Mouse (Mus musculus): ENCODE results near the gene S1pr5. TPM values are rescaled to one million over a fixed set of nuclear protein-coding genes. Genes with fewer than 3 reads are reported as not detected.

S1pr5 gene
- polyA plus RNA-seq, 1 experiment from 2014 or later = 0.13 TPM

DNA sequence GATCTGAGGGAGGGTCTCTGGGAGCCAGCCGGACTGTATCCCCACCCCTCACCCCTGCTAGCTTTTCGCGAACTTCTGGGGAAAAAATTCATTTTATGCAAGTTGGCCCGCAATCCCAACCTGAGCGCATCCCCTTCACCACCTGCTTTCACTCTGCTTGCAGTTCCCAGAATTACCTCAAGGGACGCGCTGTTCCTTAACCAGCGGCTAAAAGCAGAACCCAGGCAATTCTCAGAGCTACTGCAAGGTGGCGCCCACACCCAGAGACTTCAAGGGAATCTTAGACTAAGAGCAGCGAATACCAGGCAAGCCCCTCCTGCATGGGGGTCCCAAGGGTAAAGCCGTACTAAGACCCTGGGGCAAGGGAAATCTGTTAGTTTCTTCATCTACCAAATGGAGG lies 6.9 kb downstream of the S1pr5 start:
- DNase-seq (ENCODE audit: low spot score) (peak; percentile 93), ATAC-seq (no peak)
- H3K27me3 ChIP-seq (replicated peaks; ENCODE audit: insufficient read depth, low read length) = peaks cover 20% of the 10 kb centered on the region
- no peaks in the 10 kb centered on the region for H3K9me3 ChIP-seq (ENCODE audit: low read length)
- no peak overlapping the region for H3K27ac ChIP-seq (ENCODE audit: low read length)
- H3K4me1 ChIP-seq (ENCODE audit: insufficient read depth, low read depth, low read length) = peaks cover 22% of the 10 kb centered on the region
- no peak overlapping the region for H3K4me3 ChIP-seq (ENCODE audit: low read depth, low read length)
- no peak overlapping the region for H3K9ac ChIP-seq (replicated peaks; ENCODE audit: low read depth)
- no peaks in the 10 kb centered on the region; the same call in 1 of the 2 replicates for H3K36me3 ChIP-seq (ENCODE audit: insufficient read depth, low read length)
- TF ChIP-seq EP300 (IDR thresholded peaks at IDR 0.05) (no peak), CTCF (IDR thresholded peaks at IDR 0.05) (peak; percentile 100)
- no peak overlapping the region for H3K4me2 ChIP-seq (replicated peaks; ENCODE audit: low read depth, low read length)
- WGBS = 4% methylated on average over 11 of the region's 11 CpGs

DNA sequence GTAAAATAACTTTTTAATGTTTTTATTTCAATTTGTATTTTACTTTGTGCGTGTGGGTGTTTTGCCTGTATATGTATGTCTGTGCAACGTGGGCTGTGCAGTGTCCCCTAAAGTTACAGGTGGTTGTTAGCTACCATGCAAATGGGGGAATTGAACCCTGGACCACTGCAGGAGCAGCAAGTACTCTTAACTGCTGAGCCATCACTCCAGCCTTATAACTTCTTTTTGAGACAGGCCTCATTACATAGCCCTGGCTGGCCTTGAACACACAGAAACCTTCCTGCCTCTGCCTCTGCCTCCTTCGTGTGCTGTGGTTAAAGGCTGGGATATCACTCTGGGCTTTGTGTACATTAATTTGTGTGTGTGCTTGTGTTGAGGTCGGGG lies 8.8 kb downstream of the S1pr5 start:
- TF ChIP-seq CTCF (IDR thresholded peaks at IDR 0.05) (no peak), EP300 (IDR thresholded peaks at IDR 0.05) (no peak)
- no peaks in the 10 kb centered on the region for H3K9me3 ChIP-seq (ENCODE audit: low read length)
- peaks cover 12% of the 10 kb centered on the region for H3K27me3 ChIP-seq (replicated peaks; ENCODE audit: insufficient read depth, low read length)
- WGBS = 14% methylated on average over 4 of the region's 4 CpGs
- peak overlapping the region; percentile 64 for H3K4me2 ChIP-seq (replicated peaks; ENCODE audit: low read depth, low read length)
- peaks cover 17% of the 10 kb centered on the region for H3K4me1 ChIP-seq (ENCODE audit: insufficient read depth, low read depth, low read length)
- ATAC-seq = no peak
- H3K27ac ChIP-seq (ENCODE audit: low read length) = no peak overlapping the region
- H3K9ac ChIP-seq (replicated peaks; ENCODE audit: low read depth) = peak overlapping the region; percentile 77; the same call in 1 of the 2 replicates
- H3K36me3 ChIP-seq (ENCODE audit: insufficient read depth, low read length) = no peaks in the 10 kb centered on the region; the same call in 1 of the 2 replicates
- H3K4me3 ChIP-seq (ENCODE audit: low read depth, low read length) = peak overlapping the region; percentile 90
- DNase-seq (ENCODE audit: low spot score) = no peak

DNA sequence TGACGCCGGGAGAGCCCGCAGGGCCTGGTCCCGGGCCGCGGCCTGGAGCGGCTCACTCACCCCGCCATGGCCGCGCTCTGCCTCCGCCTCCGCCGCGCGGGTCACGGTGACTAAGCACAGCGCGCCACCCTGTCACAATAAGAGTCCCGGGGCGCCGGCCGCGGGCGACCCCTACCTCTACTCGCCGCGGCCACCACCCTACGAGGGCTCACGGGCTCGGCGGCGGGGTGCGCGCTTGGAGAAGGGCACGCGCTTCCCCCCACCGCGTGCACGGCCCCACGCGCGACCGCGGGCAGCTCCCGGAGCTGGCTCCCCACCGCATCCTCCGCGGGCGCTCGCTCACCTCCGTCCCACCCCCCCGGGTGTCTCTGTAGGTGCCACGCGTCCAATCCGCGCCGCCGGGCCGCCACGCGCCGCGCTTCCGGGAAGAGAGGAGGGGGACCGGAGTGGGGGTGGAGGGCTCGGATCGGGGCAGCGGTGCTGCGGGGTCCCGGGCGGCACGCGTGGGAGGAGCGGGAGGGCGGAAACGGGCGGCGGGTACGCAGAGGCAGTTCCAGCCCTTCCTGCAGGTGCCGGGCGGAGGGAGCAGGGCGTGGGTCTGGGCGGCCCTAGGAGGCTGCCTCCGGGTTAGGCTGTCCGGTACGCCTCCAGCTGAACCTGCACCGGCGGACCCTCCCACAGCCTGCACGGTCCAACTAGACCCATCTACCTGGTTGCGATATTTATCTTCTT lies 9.3 kb downstream of the S1pr5 start, which contains the start of gene Keap1:
Gene Keap1, minus strand, starts transcription at position 629 of the 732 bp plus-strand sequence.
- Histone ChIP-seq H3K27me3 (replicated peaks; ENCODE audit: insufficient read depth, low read length) (peaks cover 7% of the 10 kb centered on the region), H3K4me3 (ENCODE audit: low read depth, low read length) (peak within 1 kb of the TSS; percentile 90), H3K9ac (replicated peaks; ENCODE audit: low read depth) (peak within 1 kb of the TSS; percentile 77), H3K9me3 (ENCODE audit: low read length) (no peaks in the 10 kb centered on the region), H3K36me3 (ENCODE audit: insufficient read depth, low read length) (no peaks in the 10 kb centered on the region; the same call in 1 of the 2 replicates), H3K27ac (ENCODE audit: low read length) (peak within 1 kb of the TSS; percentile 89), H3K4me1 (ENCODE audit: insufficient read depth, low read depth, low read length) (peaks cover 11% of the 10 kb centered on the region), H3K4me2 (replicated peaks; ENCODE audit: low read depth, low read length) (peak within 1 kb of the TSS; percentile 64)
- DNase-seq (ENCODE audit: low spot score) (peak; percentile 92), ATAC-seq (peak; percentile 93)
- 1% methylated on average over 42 of the region's 90 CpGs for WGBS
- TF ChIP-seq EP300 (IDR thresholded peaks at IDR 0.05) (no peak), CTCF (IDR thresholded peaks at IDR 0.05) (0 out of 2 replicates have a peak, but pooled peaks have one; percentile 12)

DNA sequence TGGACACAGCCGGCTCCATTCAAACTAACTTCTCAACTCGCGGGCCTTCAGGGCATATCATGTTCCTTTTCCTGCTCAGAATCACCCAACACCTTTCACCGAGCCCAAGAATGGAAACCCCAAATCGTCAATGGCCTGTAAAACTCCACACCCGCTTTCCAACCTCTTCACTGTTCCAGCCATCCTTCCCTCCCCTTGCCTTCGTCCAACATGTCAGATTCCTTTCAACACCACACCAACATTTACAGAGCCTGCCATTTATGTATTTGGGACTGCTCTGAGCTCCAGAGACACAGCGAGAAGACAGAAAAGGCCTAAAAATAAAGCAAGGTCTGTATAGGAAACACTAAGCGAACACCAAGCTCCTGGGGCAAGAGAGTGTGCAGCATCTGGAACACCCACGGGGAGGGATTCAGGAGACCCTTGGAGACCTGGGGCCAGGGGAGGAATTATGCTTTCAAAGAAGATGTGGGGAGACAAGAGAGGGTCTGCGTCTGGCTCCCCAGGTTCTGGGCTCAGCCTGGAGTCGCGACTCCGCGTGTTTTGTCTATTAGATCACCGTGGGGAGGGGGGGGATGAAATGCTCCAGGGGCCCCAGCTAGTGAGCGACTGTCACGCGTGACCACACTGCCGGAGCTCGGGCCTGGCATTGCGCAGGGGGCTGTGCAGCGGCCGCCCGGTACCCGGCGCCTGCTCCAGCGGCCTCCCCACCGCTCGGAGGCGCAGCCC lies 10.1 kb downstream of the S1pr5 start:
- H3K27ac ChIP-seq (ENCODE audit: low read length) = peak overlapping the region; percentile 89
- H3K4me3 ChIP-seq (ENCODE audit: low read depth, low read length) = peak overlapping the region; percentile 90
- peak overlapping the region; percentile 77 for H3K9ac ChIP-seq (replicated peaks; ENCODE audit: low read depth)
- ATAC-seq (peak; percentile 41; the same call in 1 of the 2 replicates), DNase-seq (ENCODE audit: low spot score) (peak; percentile 41)
- no peaks in the 10 kb centered on the region for H3K27me3 ChIP-seq (replicated peaks; ENCODE audit: insufficient read depth, low read length)
- peaks cover 11% of the 10 kb centered on the region for H3K4me1 ChIP-seq (ENCODE audit: insufficient read depth, low read depth, low read length)
- TF ChIP-seq EP300 (IDR thresholded peaks at IDR 0.05) (no peak), CTCF (IDR thresholded peaks at IDR 0.05) (no peak)
- no peaks in the 10 kb centered on the region; the same call in 1 of the 2 replicates for H3K36me3 ChIP-seq (ENCODE audit: insufficient read depth, low read length)
- no peaks in the 10 kb centered on the region for H3K9me3 ChIP-seq (ENCODE audit: low read length)
- H3K4me2 ChIP-seq (replicated peaks; ENCODE audit: low read depth, low read length) = peak overlapping the region; percentile 64
- 2% methylated on average over 28 of the region's 31 CpGs for WGBS

DNA sequence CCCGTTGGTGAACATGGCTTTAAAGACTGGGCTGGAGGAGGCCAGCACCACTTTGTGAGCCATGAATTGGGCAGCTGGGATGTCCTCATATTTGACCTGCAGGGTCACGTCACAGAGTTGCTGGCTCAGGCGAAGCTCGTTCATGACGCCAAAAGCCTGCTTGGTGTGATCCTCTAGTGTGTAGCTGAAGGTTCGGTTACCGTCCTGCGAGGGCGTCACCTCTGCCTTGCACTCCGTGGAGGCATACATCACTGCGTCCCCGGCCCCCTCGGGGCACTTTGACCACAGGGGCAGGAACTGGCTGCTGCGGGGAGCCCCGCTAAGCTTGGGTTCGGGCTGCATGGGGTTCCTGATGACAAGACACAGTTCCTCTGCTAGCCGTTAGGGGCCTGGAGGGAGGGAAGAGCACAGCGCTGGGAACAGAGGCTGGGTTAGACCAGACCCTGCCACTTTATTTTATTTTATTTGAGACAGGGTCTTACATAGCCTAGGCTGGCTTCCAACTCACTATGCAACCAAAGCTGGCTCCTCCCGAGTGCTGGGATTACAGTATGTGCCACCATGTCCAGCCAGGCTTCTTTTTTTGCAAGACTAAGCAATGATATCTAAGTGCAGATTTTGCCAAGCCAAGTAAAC lies 10.8 kb downstream of the S1pr5 start:
- DNase-seq (ENCODE audit: low spot score) (peak; percentile 46), ATAC-seq (no peak)
- H3K4me1 ChIP-seq (ENCODE audit: insufficient read depth, low read depth, low read length) = peaks cover 11% of the 10 kb centered on the region
- peak overlapping the region; percentile 90 for H3K4me3 ChIP-seq (ENCODE audit: low read depth, low read length)
- no peak for TF ChIP-seq EP300 (IDR thresholded peaks at IDR 0.05)
- TF ChIP-seq CTCF (IDR thresholded peaks at IDR 0.05) = peak; percentile 55
- H3K9ac ChIP-seq (replicated peaks; ENCODE audit: low read depth) = peak overlapping the region; percentile 77
- H3K4me2 ChIP-seq (replicated peaks; ENCODE audit: low read depth, low read length) = peak overlapping the region; percentile 64
- WGBS = 12% methylated on average over 19 of the region's 19 CpGs
- H3K27ac ChIP-seq (ENCODE audit: low read length) = peak overlapping the region; percentile 89
- no peaks in the 10 kb centered on the region for H3K27me3 ChIP-seq (replicated peaks; ENCODE audit: insufficient read depth, low read length)
- H3K9me3 ChIP-seq (ENCODE audit: low read length) = no peaks in the 10 kb centered on the region
- no peaks in the 10 kb centered on the region; the same call in 1 of the 2 replicates for H3K36me3 ChIP-seq (ENCODE audit: insufficient read depth, low read length)

DNA sequence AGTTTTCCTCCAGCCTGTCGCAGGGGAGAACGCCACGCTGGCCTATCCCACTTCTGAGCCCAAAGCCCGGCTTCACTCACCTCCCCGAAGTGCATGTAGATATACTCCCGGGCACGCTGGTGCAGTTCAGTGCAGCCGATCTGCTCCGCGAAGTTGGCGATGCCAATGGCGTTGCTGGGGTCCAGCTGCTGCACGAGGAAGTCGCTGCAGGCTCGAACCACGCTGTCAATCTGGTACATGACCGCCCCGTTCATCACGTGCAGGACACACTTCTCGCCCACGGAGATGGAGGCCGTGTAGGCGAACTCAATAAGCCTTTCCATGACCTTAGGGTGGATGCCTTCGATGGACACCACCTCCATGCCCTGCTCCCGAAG lies 11.3 kb downstream of the S1pr5 start:
- H3K36me3 ChIP-seq (ENCODE audit: insufficient read depth, low read length) = no peaks in the 10 kb centered on the region; the same call in 1 of the 2 replicates
- WGBS = 77% methylated on average over 25 of the region's 25 CpGs
- H3K4me3 ChIP-seq (ENCODE audit: low read depth, low read length) = no peak overlapping the region

More for the DNA sequence above, 11.3 kb downstream of the S1pr5 start:
- peak overlapping the region; percentile 64; the same call in 1 of the 2 replicates for H3K4me2 ChIP-seq (replicated peaks; ENCODE audit: low read depth, low read length)
- no peaks in the 10 kb centered on the region for H3K27me3 ChIP-seq (replicated peaks; ENCODE audit: insufficient read depth, low read length)
- DNase-seq (ENCODE audit: low spot score) (no peak), ATAC-seq (no peak)
- H3K9ac ChIP-seq (replicated peaks; ENCODE audit: low read depth) = no peak overlapping the region
- no peaks in the 10 kb centered on the region for H3K9me3 ChIP-seq (ENCODE audit: low read length)
- H3K27ac ChIP-seq (ENCODE audit: low read length) = peak overlapping the region; percentile 89; the same call in 1 of the 2 replicates
- TF ChIP-seq CTCF (IDR thresholded peaks at IDR 0.05) (no peak), EP300 (IDR thresholded peaks at IDR 0.05) (no peak)
- H3K4me1 ChIP-seq (ENCODE audit: insufficient read depth, low read depth, low read length) = peaks cover 11% of the 10 kb centered on the region

Measured in lung, postnatal 0 days (tissue).